In the genomic region with DNA sequence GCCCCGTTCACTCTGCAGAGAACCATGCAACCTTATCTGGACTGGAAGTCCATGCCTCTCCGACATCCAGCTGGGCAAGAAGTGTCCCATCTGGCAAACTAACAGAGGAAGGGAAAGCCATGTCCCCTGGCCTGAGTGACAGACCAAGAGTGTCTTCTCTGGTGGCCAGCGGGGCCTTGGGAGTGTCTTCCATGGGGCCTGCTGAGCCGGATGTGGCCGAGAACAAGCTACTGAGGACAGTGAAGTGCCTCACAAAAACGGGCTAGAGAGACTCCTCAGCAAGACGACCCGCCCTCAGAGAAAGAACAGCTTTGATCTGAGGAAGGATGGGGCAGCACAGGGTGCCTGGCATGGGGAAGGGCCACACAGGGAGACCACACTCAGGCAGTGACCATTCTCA, we compare ENCODE assay signal across 11 mouse cellular contexts.
A peak's percentile ranks its signal among the peaks of the same experiment; 100 is the strongest.
DNase-seq lines count a peak whose midpoint lies in the region.
"Had no signal": no experiment of that assay in that cellular context is flagged by ENCODE, and none has a peak within 500 bp of the region (broad histone marks: within the 10 kb centered on the region; RNA-seq: fewer than 3 reads in every experiment).

No protein-coding gene starts in this region.

- peak; percentile 27 for DNase-seq in adrenal gland, adult 2 months
- DNase-seq in adrenal gland, postnatal 4 days (ENCODE audit: low spot score in 2 of 2): no peak
- DNase-seq in heart, postnatal 4 days: peak; percentile 29
- no peak for DNase-seq in heart, adult 8-10 months (ENCODE audit: low spot score)
- DNase-seq in kidney, postnatal 10 days: peak; percentile 61
- DNase-seq in kidney, adult 9 months: no peak
- DNase-seq in kidney, postnatal 25 days: peak; percentile 38 to 75
- no peak for DNase-seq in cerebellum, adult 11 months
- DNase-seq: liver; liver, postnatal 0 days; thymus, postnatal 36 days had no signal

Comparison
In these comparisons a context has a peak if more than half of its experiments do, and no peak if none do; other contexts are left out.
1. DNase-seq: peak in adrenal gland, adult 2 months (single experiment), heart, postnatal 4 days (single experiment), kidney, postnatal 10 days (single experiment) and kidney, postnatal 25 days (2 of 2); none in adrenal gland, postnatal 4 days (0 of 2), heart, adult 8-10 months (single experiment), kidney, adult 9 months (single experiment) and cerebellum, adult 11 months (single experiment).